Mouse (Mus musculus): Measurements from ENCODE around the gene Spire2.

Spire2 gene

GRCm38 (mm10) chr8:123375701-123376100 is 43.2 kb downstream of the Spire2 start:
- no peak for ATAC-seq (ENCODE audit: insufficient number of reproducible peaks, low FRiP score, low TSS enrichment)

- no peak for ATAC-seq (ENCODE audit: insufficient number of reproducible peaks, low FRiP score, low TSS enrichment)
These were observed 43.6 kb downstream of the Spire2 start for GRCm38 (mm10) chr8:123376106-123376505.

- ATAC-seq (ENCODE audit: insufficient number of reproducible peaks, low FRiP score, low TSS enrichment), result no peak
These were observed 49.2 kb downstream of the Spire2 start for GRCm38 (mm10) chr8:123381711-123382110.

DNA sequence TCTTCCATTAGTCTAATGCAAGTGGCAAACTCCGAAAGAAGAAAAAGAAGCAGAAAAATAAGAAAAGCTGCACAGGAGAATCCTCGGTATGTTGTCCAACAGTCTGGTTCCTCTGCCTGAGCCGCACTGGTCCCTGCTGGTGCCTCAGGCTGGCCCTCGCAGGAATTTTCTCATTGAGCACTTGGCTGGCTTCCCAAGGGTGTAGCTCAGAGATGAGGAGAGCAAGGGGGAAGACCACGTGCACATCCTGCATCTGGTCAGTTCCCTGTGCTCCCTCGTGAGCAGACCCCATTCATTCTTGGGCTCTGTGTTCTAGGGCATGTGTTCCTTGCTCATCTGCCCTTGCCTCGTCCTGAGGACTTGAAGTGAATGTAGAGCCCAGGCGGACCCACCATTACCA is 50.0 kb downstream of the Spire2 start:
- ATAC-seq (ENCODE audit: insufficient number of reproducible peaks, low FRiP score, low TSS enrichment), result no peak

GRCm38 (mm10) chr8:123384883-123385540 is 52.5 kb downstream of the Spire2 start:
- ATAC-seq (ENCODE audit: insufficient number of reproducible peaks, low FRiP score, low TSS enrichment), result no peak

DNA sequence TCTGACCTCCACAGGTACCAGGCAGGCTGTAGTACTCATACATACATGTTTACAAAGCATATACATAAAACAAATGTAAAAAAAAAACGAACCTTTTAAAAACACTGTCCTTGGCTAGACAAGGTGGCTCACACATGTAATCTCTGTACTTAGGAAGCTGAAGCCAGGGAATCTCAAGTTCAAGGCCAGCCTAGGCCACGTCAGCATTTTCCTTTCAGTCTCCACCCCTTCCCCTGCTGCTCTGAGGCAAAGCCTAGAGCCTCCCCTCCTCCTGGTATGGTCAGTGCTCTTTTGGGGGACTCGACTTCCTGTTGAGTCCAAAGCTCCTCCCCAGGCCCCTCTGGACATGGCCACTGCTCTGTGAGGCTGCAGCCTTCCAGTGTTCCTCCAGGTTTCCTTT is 54.5 kb downstream of the Spire2 start:
- no peak for ATAC-seq (ENCODE audit: insufficient number of reproducible peaks, low FRiP score, low TSS enrichment)

GRCm38 (mm10) chr8:123387801-123388200 is 55.3 kb downstream of the Spire2 start:
- ATAC-seq (ENCODE audit: insufficient number of reproducible peaks, low FRiP score, low TSS enrichment), result no peak

- ATAC-seq (ENCODE audit: insufficient number of reproducible peaks, low FRiP score, low TSS enrichment), result peak; percentile 66; the same call in 1 of the 2 replicates
These were observed 56.5 kb downstream of the Spire2 start for GRCm38 (mm10) chr8:123389026-123389425.

- no peak for ATAC-seq (ENCODE audit: insufficient number of reproducible peaks, low FRiP score, low TSS enrichment)
These were observed 65.8 kb downstream of the Spire2 start for GRCm38 (mm10) chr8:123398308-123398707.

DNA sequence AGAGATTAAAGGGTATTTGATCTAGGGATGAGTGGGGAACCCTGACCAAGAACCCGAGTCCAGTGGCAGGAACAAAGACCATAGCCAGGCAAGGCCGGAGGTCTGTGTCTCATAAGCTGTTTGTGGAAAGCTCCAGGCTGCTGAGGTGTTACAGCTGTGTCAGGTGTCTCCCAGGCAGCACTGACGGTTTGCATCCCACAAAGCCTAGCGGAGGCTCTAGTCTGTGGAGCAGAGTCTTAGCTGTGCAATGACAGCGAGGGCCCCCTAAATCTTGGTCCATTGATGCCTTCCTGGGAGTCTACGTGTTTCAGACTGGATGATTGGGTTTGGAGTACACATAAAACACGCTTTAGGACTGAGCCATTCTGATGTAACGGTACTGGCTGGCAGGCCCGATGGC is 69.4 kb downstream of the Spire2 start:
- no peak for ATAC-seq (ENCODE audit: insufficient number of reproducible peaks, low FRiP score, low TSS enrichment)

GRCm38 (mm10) chr8:123402730-123403326 is 70.3 kb downstream of the Spire2 start:
- no peak for ATAC-seq (ENCODE audit: insufficient number of reproducible peaks, low FRiP score, low TSS enrichment)

- ATAC-seq (ENCODE audit: insufficient number of reproducible peaks, low FRiP score, low TSS enrichment), result no peak
These were observed 72.0 kb downstream of the Spire2 start for GRCm38 (mm10) chr8:123404521-123404920.

DNA sequence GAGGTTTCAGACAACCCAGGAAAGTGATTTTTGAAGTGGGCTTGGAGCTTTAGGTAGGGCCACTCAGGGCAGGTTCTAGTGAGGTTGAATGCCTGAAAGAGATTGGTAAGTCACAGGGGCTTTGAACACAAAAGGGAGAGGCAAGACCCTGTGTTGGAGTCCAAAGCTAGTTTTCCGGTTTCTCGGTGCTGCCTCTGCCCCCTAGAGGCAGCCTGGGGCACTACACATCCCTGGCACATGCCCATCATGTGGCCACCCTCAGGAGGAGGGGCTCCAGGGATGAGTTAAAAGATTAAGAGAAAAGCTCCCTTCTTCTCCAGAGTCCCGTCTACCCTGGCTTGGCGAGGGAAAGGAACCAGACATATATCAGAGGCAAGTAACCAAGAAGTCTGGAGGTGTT is 74.3 kb downstream of the Spire2 start, which contains the start of gene Mc1r:
Gene Mc1r, plus strand, starts transcription at position 322 of the 400 bp plus-strand sequence.
- ATAC-seq (ENCODE audit: insufficient number of reproducible peaks, low FRiP score, low TSS enrichment), result no peak

DNA sequence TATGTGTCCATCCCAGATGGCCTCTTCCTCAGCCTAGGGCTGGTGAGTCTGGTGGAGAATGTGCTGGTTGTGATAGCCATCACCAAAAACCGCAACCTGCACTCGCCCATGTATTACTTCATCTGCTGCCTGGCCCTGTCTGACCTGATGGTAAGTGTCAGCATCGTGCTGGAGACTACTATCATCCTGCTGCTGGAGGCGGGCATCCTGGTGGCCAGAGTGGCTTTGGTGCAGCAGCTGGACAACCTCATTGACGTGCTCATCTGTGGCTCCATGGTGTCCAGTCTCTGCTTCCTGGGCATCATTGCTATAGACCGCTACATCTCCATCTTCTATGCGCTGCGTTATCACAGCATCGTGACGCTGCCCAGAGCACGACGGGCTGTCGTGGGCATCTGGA is 75.1 kb downstream of the Spire2 start:
- ATAC-seq (ENCODE audit: insufficient number of reproducible peaks, low FRiP score, low TSS enrichment), result no peak

DNA sequence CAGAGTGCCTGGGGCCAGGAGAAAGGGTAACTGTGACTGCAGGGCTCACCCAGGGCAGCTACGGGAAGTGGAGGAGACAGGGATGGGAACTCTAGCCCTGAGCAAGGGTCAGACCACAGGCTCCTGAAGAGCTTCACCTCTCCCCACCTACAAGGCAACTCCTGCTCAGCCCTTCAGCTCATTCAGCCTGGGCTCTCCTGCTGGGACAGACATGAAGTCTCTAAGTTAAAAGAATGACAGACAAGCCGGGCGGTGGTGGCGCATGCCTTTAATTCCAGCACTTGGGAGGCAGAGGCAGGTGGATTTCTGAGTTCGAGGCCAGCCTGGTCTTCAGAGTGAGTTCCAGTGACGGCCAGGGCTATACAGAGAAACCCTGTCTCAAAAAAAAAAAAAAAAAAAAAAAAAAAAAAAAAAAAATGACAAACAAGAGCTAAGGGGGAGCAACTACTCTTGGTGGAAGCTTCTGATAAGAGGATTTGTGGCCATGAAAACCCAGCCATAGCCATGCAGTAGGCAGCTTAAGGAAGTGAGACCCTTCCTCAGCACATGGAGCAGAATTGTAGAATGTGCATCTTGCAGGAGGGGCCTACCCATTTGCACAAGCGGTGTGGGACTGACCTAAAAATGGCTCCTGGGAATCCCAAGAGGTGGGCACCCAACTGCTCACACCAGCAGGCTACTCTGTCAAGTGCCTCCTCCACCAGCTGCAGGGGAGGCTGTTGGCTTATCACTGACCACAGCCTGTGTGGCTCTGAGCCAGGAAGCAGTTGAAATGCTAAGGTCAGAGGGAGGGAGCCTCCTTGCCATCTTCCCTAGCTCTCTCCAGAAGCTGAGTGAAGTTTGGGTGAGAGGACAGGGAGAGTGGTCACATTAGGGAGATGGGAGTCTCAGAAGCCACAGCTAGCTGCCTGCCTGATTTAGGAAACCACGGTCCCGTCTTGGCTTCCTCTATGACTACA is 76.4 kb downstream of the Spire2 start:
- no peak for ATAC-seq (ENCODE audit: insufficient number of reproducible peaks, low FRiP score, low TSS enrichment)

GRCm38 (mm10) chr8:123410049-123410587 is 77.6 kb downstream of the Spire2 start:
- no peak for ATAC-seq (ENCODE audit: insufficient number of reproducible peaks, low FRiP score, low TSS enrichment)

GRCm38 (mm10) chr8:123410788-123411187 is 78.3 kb downstream of the Spire2 start:
- no peak for ATAC-seq (ENCODE audit: insufficient number of reproducible peaks, low FRiP score, low TSS enrichment)

DNA sequence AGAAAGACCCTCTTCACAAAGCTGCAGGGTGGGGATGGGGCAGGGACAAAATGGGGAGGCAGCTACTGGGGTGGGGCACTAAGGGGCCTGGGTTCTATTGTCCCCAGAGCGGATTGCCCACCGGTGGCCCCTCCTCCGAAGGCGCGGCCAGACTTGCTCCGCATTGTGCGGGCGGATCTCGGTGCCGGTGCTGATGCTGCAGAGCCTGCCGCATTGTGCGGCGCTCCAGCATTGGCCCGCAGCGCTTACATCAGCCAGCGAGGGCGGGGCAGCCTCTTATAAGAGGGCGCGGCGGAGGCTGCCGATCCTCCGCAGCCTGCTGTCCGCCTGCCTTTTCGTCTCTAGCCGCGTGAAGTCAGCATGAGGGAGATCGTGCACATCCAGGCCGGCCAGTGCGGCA is 78.7 kb downstream of the Spire2 start, which contains the start of gene Tubb3:
Gene Tubb3, plus strand, starts transcription at position 179 of the 400 bp plus-strand sequence.
- peak; percentile 74 for ATAC-seq (ENCODE audit: insufficient number of reproducible peaks, low FRiP score, low TSS enrichment)

GRCm38 (mm10) chr8:123411781-123412327 is 79.3 kb downstream of the Spire2 start:
- 0 out of 2 replicates have a peak, but pooled peaks have one; percentile 11 for ATAC-seq (ENCODE audit: insufficient number of reproducible peaks, low FRiP score, low TSS enrichment)

DNA sequence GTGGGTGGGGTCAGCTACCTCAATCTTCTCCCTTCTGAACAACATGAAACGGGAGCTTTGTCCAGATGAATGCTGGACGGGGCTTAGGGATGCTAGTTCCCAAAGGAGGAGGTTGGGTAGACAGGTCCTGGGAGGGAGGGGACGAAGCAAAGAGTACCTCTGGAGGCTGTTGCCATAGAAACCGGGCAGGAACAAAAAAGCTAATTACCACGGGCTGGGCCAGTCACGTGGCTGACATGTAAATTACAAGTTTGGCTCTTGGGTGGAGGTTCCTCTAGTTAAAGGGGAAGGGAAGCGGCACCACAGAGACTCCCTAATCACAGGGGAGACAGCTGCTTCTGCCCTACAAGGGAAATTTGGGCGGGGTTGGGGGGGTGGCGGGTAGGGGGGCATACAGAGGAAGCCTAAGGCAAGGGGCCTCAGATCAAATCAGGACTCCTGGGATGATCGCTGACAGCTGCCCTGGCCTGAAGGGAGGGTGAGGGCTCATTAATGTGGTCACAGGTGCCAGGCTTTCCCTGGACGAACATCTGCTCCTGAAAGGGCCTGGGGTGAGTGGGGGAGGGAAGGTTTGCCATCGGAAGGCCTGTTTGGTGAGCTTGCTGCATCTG is 80.2 kb downstream of the Spire2 start:
- no peak for ATAC-seq (ENCODE audit: insufficient number of reproducible peaks, low FRiP score, low TSS enrichment)
